Mouse (Mus musculus): ENCODE data around the gene Zp3r.

- no peak for TF ChIP-seq CTCF (IDR thresholded peaks at IDR 0.05; ENCODE audit: insufficient read depth, low read depth, low read length)
- no peak for TF ChIP-seq POLR2A (IDR thresholded peaks at IDR 0.05; ENCODE audit: insufficient read depth, low read depth, low read length)
Measured at GRCm38 (mm10) chr1:130678551-130678950, 49.1 kb upstream of the Zp3r start.

All from olfactory bulb, adult 2 months (tissue).